Mouse (Mus musculus) thymus, postnatal 14 days (tissue): Measurements from ENCODE around the gene Foxo3.

Experiments used
- DNase-seq: peaks from one replicate; pipeline ENCODE4 v3.0.0; 2021

Foxo3 gene

GRCm38 (mm10) chr10:42248644-42249043 is 27.9 kb downstream of the Foxo3 start:
- no peak for DNase-seq

- DNase-seq: no peak
Observed at GRCm38 (mm10) chr10:42248156-42248555, 28.4 kb downstream of the Foxo3 start.

DNA sequence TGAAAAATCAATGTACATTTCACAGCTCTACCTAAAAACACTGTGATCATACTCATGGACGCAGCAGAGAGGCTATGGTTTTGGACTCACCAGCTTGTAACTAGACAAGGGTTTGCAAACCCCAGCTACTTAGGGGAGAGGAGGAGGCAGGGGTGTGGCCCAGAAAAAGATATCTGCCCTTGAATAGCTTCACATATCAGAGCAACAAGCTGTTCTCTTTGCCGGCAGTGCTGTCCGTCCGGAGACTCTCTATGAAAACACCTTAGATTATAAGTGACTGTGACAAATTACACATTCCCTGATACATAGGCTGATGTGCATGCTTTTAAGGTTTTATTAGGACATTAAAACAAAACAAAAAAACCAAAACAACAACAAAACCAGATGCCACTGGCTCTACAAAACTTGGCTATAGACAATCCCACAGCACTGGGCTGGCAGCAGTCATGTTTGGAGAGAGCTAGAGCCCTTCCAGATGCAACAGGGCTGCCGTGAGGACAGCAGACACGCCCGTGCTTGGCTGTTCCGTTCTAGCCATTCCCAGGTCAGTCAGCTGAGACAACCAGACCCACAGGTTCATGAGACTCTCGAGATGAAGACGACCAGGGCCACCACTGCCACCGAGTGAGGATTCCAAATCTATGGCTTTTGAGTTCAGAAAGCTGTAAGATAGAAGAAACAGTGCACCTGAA is 29.3 kb downstream of the Foxo3 start:
- DNase-seq: no peak

- DNase-seq: no peak
Observed at GRCm38 (mm10) chr10:42246483-42246882, 30.1 kb downstream of the Foxo3 start.

DNA sequence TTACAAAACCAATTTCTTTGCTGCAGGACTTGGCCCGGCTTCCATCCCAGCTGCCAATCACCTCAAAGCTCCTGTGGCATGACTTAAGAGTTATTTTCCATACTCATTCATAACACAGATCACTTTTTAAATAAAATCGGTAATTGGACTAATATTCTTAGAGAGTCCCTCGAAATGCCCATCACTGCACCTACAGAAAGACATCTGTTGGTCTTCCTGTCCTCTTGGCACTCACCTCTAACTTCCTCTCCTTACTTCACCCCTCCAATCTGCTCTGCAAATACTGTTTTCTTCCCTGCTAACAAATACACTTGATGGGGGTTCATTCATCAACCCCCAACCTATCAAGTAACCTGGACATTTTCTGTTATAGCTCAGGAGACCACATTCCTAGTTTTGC is 30.9 kb downstream of the Foxo3 start:
- DNase-seq: no peak

DNA sequence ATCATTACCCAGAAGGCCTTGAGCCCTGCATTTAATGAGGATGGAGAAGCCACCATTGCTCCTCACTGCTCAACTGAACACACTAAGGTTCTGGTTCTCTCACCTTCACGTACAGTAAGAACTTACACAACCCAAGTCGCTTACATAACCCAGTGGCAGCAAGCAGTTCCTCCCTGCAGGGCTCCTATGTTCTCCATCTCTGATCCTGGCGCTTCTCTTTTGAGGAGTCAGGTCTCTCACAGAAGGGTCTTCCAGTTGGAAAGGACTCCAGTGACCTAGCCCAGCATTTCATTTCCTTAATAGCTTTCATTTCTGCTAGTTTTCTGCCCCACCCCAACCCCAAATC is 31.3 kb downstream of the Foxo3 start:
- no peak for DNase-seq

- no peak for DNase-seq
Observed at GRCm38 (mm10) chr10:42244420-42245255, 31.9 kb downstream of the Foxo3 start.

DNA sequence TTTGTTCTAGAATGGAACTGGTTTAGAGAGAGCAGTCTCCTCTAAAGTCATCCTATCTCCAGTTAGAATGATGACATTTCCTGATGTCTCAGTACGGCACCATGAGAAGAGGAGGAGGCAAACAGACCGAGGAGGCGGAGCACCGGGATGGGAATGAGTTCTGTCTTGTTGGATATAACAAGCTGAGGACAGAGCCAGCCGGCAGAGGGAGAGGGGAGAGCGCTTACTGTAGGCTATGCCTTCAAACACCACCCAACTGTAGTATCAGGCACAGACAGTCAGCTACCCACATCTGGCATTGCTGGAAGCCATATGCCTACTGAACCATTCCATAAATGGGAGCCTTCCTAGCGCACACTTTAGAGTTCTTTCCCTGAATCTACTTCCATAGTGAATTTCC is 32.6 kb downstream of the Foxo3 start:
- DNase-seq: no peak

DNA sequence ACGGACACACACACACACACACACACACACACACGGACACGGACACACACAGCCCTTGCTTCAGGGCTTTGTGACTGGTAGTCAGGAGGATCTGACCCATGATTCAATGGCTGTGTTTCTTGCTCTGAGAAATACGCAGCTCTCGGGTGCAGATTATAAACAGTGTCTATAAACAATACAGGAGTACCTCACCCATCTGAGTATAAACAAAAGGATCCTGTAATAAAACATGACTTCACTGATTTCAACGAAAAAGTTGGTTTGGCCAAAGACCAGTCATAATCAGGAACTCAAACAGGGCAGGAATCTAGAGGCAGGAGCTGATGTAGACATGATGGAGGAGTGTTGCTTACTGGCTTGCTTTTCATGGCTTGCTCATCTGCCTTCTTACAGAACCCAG is 34.1 kb downstream of the Foxo3 start:
- no peak for DNase-seq

DNA sequence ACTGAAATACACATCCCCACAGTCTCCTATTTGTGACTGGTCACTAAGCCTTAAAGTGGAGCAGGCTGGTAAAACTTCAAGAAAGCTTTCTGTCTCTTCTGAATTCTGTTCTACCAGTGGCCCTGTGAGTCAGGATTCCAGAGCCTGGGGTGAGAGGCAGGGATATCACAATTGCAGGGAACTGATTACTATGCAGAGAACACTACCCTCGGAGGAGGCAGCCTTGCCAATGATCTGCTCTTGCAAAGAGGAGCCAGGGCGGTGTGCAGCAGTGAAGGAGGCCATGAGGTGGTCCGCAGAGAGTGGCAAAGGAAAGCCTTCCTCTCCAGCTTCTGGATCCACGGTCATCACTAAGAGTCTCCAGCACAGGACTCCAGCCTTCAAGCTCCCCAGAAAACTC is 34.8 kb downstream of the Foxo3 start:
- DNase-seq: no peak

DNA sequence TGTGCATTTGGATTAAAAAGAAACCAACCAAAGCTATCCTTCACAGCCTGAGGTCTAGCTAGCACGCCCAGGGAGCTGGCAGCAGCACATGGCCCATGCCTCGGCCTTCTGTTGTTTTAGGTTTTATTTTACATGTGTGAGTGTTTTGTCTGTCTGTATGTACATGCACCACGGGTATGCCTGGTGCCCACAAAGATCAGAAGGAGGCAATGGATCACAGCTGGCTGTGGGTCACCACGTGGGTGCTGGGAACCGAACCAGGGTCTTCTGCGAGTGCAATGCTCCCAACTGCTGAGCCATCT is 36.8 kb downstream of the Foxo3 start:
- DNase-seq: no peak

DNA sequence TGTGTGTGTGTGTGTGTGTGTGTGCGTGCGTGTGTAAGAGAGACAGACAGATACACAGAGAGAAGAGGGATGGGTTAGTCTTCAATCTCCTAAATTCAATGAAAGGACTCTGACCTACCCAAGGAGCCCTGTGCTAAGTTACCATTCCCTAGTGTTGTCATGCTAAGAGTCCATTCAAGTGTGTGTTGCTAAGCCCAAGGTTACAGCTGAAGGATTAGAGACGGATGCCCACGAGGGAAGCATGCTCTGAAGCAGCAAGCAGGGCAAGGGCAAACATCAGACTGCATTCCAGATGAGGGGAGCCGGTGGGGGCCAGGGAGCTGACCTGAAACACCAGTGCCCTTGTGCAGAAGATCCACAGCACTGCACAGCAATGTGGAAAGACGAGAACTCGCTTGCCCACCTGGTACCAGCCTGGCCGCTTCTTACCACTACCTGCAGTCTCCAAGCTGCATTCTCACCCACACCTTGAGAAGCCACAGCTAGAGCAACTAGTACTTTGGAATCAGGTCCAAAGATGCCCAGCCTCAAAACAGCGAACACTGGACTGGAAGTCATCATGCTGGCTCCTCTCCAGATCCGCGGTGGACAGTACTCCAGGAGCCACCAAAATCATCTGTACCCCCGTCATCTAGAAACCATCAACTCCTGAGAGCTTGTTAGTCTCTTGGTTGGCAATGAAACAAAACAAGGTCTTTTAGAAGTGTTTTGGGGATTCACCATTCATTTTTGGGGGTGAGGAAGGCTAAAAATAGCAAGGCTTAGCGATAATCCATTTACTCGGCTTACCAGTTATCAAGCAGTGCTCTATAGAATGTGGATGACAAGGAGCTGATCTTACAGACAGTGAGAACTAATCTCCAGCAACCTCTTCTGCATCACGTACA is 37.4 kb downstream of the Foxo3 start:
- no peak for DNase-seq

- no peak for DNase-seq
Observed at GRCm38 (mm10) chr10:42238296-42238695, 38.3 kb downstream of the Foxo3 start.

GRCm38 (mm10) chr10:42237556-42237955 is 39.0 kb downstream of the Foxo3 start:
- no peak for DNase-seq

- DNase-seq: no peak
Observed at GRCm38 (mm10) chr10:42235321-42235720, 41.2 kb downstream of the Foxo3 start.

- DNase-seq: no peak
Observed at GRCm38 (mm10) chr10:42232977-42233376, 43.6 kb downstream of the Foxo3 start.

DNA sequence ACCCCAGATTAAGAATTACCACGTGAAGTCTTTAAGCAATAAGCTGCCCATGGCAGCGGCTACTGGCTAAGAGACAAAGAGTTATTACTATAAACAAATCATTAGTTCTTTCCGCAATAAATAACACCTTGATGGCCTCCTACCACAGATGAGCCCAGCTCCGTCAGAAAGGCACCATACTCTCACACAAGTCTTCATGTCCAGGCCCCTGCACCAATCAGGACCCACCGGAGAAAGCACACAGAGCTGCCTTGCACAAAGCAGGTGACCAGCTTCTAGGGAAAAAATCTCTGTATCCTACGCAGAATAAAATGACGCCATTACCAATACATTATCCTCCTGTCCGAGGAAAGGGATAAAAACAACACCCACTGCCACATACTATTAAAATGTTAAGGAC is 44.7 kb downstream of the Foxo3 start:
- DNase-seq: no peak

DNA sequence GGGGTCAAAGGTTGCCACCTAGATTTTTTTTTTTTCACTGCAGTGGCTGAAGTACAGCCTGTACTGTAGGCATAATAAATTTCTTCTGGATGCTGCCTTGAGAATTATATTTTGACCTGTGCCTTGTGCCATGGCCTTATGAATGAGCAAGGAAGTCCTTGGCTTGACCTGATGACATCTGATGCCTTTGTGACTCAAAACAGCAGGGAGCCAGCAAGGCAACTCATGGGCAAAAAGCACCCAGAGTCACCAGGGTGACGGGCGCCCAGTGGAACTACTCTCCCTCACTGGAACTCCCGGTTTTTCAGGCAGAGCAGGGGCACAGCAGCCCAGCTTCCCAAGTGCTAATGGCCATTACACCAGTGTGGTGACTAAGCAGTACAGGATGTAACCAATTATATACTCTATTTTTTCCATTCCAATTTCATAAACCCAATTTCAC is 45.4 kb downstream of the Foxo3 start:
- no peak for DNase-seq

DNA sequence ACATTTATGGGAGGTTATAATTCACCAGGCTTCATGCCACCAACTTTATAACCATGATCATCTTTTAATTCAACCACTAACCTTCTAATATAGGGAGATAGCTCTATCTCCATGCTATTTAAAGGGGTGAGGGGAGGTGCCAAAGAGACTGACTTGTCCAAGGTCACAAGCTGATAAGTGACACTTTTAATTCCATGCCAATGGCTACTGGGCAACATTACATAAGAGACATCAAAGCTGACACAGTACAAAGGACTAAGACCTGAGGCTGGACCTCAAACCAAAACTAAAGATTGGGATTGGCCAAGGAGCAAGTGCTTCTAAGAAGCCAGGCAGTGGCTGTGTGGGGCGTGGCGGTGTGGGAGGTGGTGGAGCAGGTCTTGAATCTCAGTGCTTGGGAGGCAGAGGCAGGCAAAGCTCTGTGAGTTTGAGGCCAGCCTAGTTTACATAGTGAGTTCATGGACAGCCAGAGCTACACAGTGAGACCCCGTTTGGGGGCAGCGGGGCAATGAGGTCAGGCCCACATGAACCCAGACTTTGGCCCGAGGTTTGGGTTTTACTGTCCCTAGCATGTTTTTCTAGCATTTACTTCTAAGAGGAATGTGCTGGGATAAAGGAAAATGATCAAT is 46.0 kb downstream of the Foxo3 start:
- no peak for DNase-seq

DNA sequence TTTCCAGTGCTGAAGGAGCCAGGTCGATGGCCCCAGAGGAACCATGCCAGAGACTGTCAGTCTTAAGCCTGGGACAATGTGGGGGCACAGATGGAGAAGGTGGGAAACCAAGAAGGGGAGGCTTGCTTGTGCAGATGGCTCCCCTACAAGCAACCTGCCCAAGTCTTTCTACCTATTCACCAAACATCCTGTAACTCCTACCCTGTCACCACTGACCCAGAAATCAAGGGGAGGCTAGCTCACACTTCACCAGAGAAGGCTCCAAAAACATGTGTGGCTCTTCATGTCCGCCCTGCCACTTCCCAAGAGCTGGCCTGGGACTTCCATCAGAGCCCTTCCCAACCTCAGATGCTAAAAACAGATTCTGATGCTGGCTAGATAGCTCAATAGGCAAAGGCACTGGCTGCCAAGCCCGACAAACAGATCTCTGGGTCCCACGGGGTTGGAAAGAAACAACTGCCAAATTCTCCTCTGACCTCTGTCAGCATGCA is 48.8 kb downstream of the Foxo3 start:
- DNase-seq: no peak

DNA sequence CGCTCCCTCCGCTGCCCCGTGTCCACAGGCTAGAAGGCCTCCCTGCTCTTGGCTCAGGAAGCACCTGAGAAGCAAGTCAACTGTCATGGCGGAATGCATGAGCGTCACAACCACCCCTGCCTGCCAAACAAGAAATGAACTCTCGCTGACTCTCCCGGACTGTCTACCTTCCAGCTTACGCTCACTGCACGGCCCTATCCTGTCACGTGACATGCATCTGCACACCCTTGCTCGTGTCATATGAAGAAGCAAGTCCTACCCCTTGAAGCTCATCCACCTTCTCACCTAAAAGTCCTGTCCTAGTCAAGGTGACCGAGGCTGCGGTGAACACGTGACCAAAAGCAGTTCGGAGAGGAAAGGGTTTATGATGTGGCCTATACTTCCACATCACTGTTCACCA is 50.4 kb downstream of the Foxo3 start:
- DNase-seq: no peak

GRCm38 (mm10) chr10:42225184-42225935 is 51.2 kb downstream of the Foxo3 start:
- DNase-seq: no peak
